Mouse (Mus musculus): Measurements from ENCODE around the gene Gzme.
A peak's percentile ranks its signal among the peaks of the same experiment; 100 is the strongest.
"Not testable (repeated sequence)": the region's sequence is repeated elsewhere in the genome, so short reads cannot be mapped to it uniquely, and the experiment has no call there.

The Gzme gene

GRCm38 (mm10) chr14:56120525-56120924 is at the start of gene Gzme:
Gzme (minus strand) TSS chr14:56120625.
- DNase-seq (ENCODE audit: low spot score) = no peak

GRCm38 (mm10) chr14:56168009-56168408 is 47.6 kb upstream of the Gzme start:
- DNase-seq (ENCODE audit: low spot score) = no peak

GRCm38 (mm10) chr14:56162109-56162508 is 41.7 kb upstream of the Gzme start:
- DNase-seq (ENCODE audit: low spot score) = no peak

GRCm38 (mm10) chr14:56159479-56159878 is 39.1 kb upstream of the Gzme start, which contains the start of gene Gzmg:
Gzmg (minus strand) TSS chr14:56159579.
- DNase-seq (ENCODE audit: low spot score) = not testable (repeated sequence)

- DNase-seq (ENCODE audit: low spot score) = no peak
These were observed 34.9 kb upstream of the Gzme start for GRCm38 (mm10) chr14:56155340-56155739.

- DNase-seq (ENCODE audit: low spot score) = not testable (repeated sequence)
These were observed 13.2 kb upstream of the Gzme start for GRCm38 (mm10) chr14:56133675-56134074.

GRCm38 (mm10) chr14:56132508-56132907 is 12.1 kb upstream of the Gzme start, which contains the start of gene Gzmd:
Gzmd (minus strand) TSS chr14:56132608.
- not testable (repeated sequence) for DNase-seq (ENCODE audit: low spot score)

GRCm38 (mm10) chr14:56128341-56128740 is 7.9 kb upstream of the Gzme start:
- no peak for DNase-seq (ENCODE audit: low spot score)

- DNase-seq (ENCODE audit: low spot score) = no peak
These were observed 3.1 kb upstream of the Gzme start for GRCm38 (mm10) chr14:56123516-56123915.

GRCm38 (mm10) chr14:56115531-56116310 is 4.7 kb downstream of the Gzme start:
- not testable (repeated sequence) for DNase-seq (ENCODE audit: low spot score)

GRCm38 (mm10) chr14:56105447-56106180 is 14.8 kb downstream of the Gzme start:
- DNase-seq (ENCODE audit: low spot score) = no peak

- no peak for DNase-seq (ENCODE audit: low spot score)
These were observed 15.4 kb downstream of the Gzme start for GRCm38 (mm10) chr14:56105016-56105415.

- DNase-seq (ENCODE audit: low spot score) = no peak
These were observed 17.0 kb downstream of the Gzme start for GRCm38 (mm10) chr14:56103452-56103851.

- no peak for DNase-seq (ENCODE audit: low spot score)
These were observed 18.0 kb downstream of the Gzme start, which contains the start of gene Ctsg for GRCm38 (mm10) chr14:56102386-56102785. Ctsg (minus strand) TSS chr14:56102574.

GRCm38 (mm10) chr14:56098940-56099339 is 21.5 kb downstream of the Gzme start:
- peak; percentile 15 for DNase-seq (ENCODE audit: low spot score)

GRCm38 (mm10) chr14:56097597-56097996 is 22.8 kb downstream of the Gzme start:
- DNase-seq (ENCODE audit: low spot score) = no peak

GRCm38 (mm10) chr14:56093353-56093752 is 27.1 kb downstream of the Gzme start:
- DNase-seq (ENCODE audit: low spot score) = no peak

- no peak for DNase-seq (ENCODE audit: low spot score)
These were observed 33.7 kb downstream of the Gzme start for GRCm38 (mm10) chr14:56086711-56087110.

GRCm38 (mm10) chr14:56085167-56085566 is 35.3 kb downstream of the Gzme start, which contains the start of gene Mcpt8:
Mcpt8 (minus strand) TSS chr14:56085273.
- no peak for DNase-seq (ENCODE audit: low spot score)

- no peak for DNase-seq (ENCODE audit: low spot score)
These were observed 38.4 kb downstream of the Gzme start for GRCm38 (mm10) chr14:56082016-56082415.

Data from urinary bladder, postnatal 14 days (tissue).